Mouse (Mus musculus): ENCODE data around the gene Prss57.

DNA sequence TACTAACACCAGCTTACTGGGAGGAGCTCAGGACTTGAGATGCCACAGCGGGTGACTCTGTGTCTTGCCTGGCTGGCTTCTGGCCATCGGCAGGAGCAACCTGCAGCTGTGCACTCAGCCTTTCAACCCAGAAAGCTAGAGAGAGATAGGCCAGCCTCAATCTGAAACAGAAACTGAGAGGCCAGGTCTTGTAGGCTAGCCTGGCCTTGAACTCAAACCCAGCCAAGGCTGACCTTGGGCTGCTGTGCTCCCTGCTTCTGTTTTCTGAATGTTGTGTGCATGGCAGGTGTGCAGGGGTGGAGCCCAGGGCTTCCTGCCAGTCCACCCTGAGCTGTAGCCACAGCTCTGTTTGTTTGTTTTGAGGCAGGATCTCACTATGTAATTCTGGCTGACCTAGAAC is 17.6 kb downstream of the Prss57 start:
- TF ChIP-seq MAX (IDR thresholded peaks at IDR 0.05; ENCODE audit: low read length) (no peak), POLR2AphosphoS2 (IDR thresholded peaks at IDR 0.05; ENCODE audit: low read length) (no peak), CTCF (IDR thresholded peaks at IDR 0.05 in 2 of 3, conservative IDR thresholded peaks at IDR 0.05 in 1 of 3; ENCODE audit: control insufficient read depth in 1 of 3, insufficient read depth in 1 of 3, low read depth in 2 of 3, low read length in 3 of 3, poor library complexity in 1 of 3, severe bottlenecking in 1 of 3) (no peak)

Data from MEL (cell line).